7 mouse cellular contexts compared by ENCODE assay signal in genomic region chr9:52098600-52098999, GRCm38 (mm10). TPM values are rescaled to one million over a fixed set of nuclear protein-coding genes. Genes with fewer than 3 reads are reported as not detected.
DNase-seq lines count a peak whose midpoint lies in the region; ATAC-seq and TF ChIP-seq lines count a peak whose summit lies in the region.

No protein-coding gene starts in this region.

- intact Hi-C loops in gastrocnemius, postnatal 14 days (cut with DNase I; ENCODE audit: low total_unique reads): loop anchor here (5.0 kb wide), 1 partner anchor 121 kb away; no protein-coding TSS in a partner anchor
- intact Hi-C loops in left cerebral cortex, postnatal 36 days (cut with DNase I): loop anchor here (5.0 to 10.0 kb wide), 2 partner anchors 121 to 186 kb away; no protein-coding TSS in a partner anchor

- peak; percentile 87 to 96 for DNase-seq in adrenal gland, adult (ENCODE audit: inconsistent age in 2 of 2, low spot score in 1 of 2)
- peak; percentile 78 for DNase-seq in gastrocnemius, postnatal 14 days
- DNase-seq in left cerebral cortex, postnatal 36 days (ENCODE audit: low spot score in 2 of 2): peak; percentile 59 to 69
- DNase-seq in midbrain, embryonic 14.5 days: peak; percentile 88
- DNase-seq in spleen, adult 12 weeks (ENCODE audit: low spot score): peak; percentile 54

- H3K36me3 ChIP-seq in intestine, postnatal 0 days (ENCODE audit: control insufficient read depth, insufficient read depth): no peaks in the 10 kb centered on the region
- no peaks in the 10 kb centered on the region for H3K36me3 ChIP-seq in midbrain, embryonic 14.5 days (ENCODE audit: control insufficient read depth, insufficient read depth, low read length)

- peak; percentile 89 for ATAC-seq in common myeloid progenitor, adult 5-6 weeks (replicated peaks; ENCODE audit: low read depth, poor library complexity, severe bottlenecking)
- no peak for ATAC-seq in intestine, postnatal 0 days
- ATAC-seq in midbrain, embryonic 14.5 days (ENCODE audit: low FRiP score, low TSS enrichment): peak; percentile 58; the same call in 1 of the 2 replicates

- no peak overlapping the region for H3K27ac ChIP-seq in intestine, postnatal 0 days (ENCODE audit: low read depth, low read length)
- no peak overlapping the region for H3K27ac ChIP-seq in midbrain, embryonic 14.5 days (replicated peaks; ENCODE audit: low read depth, low read length)

- TF ChIP-seq CTCF in intestine, postnatal 0 days (IDR thresholded peaks at IDR 0.05; ENCODE audit: low read depth): peak; percentile 98

- H3K27me3 ChIP-seq in intestine, postnatal 0 days (replicated peaks; ENCODE audit: control insufficient read depth, insufficient read depth, low read length): peaks cover 44% of the 10 kb centered on the region
- no peaks in the 10 kb centered on the region for H3K27me3 ChIP-seq in midbrain, embryonic 14.5 days (ENCODE audit: control insufficient read depth, insufficient read depth, low read length)

- no peaks in the 10 kb centered on the region for H3K4me1 ChIP-seq in intestine, postnatal 0 days (replicated peaks; ENCODE audit: control insufficient read depth, insufficient read depth, low read length)
- H3K4me1 ChIP-seq in midbrain, embryonic 14.5 days (ENCODE audit: control insufficient read depth, insufficient read depth, low read length): no peaks in the 10 kb centered on the region

- no peak overlapping the region for H3K4me3 ChIP-seq in intestine, postnatal 0 days (ENCODE audit: low read depth, low read length)
- no peak overlapping the region for H3K4me3 ChIP-seq in midbrain, embryonic 14.5 days (replicated peaks; ENCODE audit: low read depth, low read length)

- H3K9ac ChIP-seq in intestine, postnatal 0 days (ENCODE audit: low read depth, low read length): no peak overlapping the region
- H3K9ac ChIP-seq in midbrain, embryonic 14.5 days (replicated peaks; ENCODE audit: low read length): no peak overlapping the region

- under 1% methylated on average over 7 of the region's 7 CpGs for WGBS in intestine, postnatal 0 days
- under 1% methylated on average over 7 of the region's 7 CpGs for WGBS in midbrain, embryonic 14.5 days

- H3K9me3 ChIP-seq in intestine, postnatal 0 days (ENCODE audit: control insufficient read depth): no peaks in the 10 kb centered on the region
- no peaks in the 10 kb centered on the region for H3K9me3 ChIP-seq in midbrain, embryonic 14.5 days (ENCODE audit: control insufficient read depth, low read length)

- no peak overlapping the region for H3K4me2 ChIP-seq in intestine, postnatal 0 days (replicated peaks; ENCODE audit: low read depth)
- H3K4me2 ChIP-seq in midbrain, embryonic 14.5 days (ENCODE audit: low read length): no peak overlapping the region

RNA-seq across cellular contexts. Expression of gene Rdx, which starts 51.6 kb away (rescaled TPM):
- total RNA-seq in common myeloid progenitor, adult 5-6 weeks (2017): 249 and 252 TPM in 2 replicates
- total RNA-seq in gastrocnemius, postnatal 14 days (2021): 100 to 1,000 TPM; 101 to 103 TPM
- polyA plus RNA-seq in intestine, postnatal 0 days (2015; fragmentation: Nextera tagmentation; extraction: Ambion mirVana): 31.3 and 34.9 TPM in 2 replicates
- 10 to 100 TPM; 43.3 to 46.4 TPM for total RNA-seq in left cerebral cortex, postnatal 36 days (2021)
- 79.8 and 114 TPM in 2 replicates for polyA plus RNA-seq in midbrain, embryonic 14.5 days (2014; fragmentation: Nextera tagmentation; extraction: Ambion mirVana)
